Mouse (Mus musculus) thymus, postnatal 36 days (tissue): ENCODE data around the gene Ppp1r10.
"Not testable (repeated sequence)": the region's sequence is repeated elsewhere in the genome, so short reads cannot be mapped to it uniquely, and the experiment has no call there.

Experiments
- DNase-seq, 2 experiments: peaks; one replicate each; pipeline ENCODE4 v3.0.0; 2022; ENCODE audit warnings: mixed read lengths in 2 of 2

Gene Ppp1r10

DNA sequence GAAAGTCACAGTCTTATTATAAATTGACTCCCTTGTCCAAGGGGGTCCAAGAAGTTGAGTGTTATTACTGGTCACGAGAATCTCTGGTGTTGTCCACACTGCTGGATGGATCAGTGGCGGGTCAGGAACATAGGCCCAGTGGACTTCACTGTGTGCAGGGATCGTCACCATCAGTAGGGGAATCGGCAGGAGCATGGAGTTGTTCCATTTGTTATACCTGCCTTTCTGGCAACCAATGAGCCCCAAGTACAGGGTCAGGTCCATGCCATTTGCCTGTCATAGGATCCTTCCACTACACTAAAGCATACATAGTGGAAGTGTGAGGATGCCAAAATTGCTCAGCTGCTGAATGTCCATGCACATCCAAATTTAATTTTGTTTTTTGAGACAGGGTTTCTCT lies 16.4 kb downstream of the Ppp1r10 start:
- DNase-seq, result no peak

- DNase-seq, result not testable (repeated sequence)
Observed at GRCm38 (mm10) chr17:35935763-35936162, 19.5 kb downstream of the Ppp1r10 start.

DNA sequence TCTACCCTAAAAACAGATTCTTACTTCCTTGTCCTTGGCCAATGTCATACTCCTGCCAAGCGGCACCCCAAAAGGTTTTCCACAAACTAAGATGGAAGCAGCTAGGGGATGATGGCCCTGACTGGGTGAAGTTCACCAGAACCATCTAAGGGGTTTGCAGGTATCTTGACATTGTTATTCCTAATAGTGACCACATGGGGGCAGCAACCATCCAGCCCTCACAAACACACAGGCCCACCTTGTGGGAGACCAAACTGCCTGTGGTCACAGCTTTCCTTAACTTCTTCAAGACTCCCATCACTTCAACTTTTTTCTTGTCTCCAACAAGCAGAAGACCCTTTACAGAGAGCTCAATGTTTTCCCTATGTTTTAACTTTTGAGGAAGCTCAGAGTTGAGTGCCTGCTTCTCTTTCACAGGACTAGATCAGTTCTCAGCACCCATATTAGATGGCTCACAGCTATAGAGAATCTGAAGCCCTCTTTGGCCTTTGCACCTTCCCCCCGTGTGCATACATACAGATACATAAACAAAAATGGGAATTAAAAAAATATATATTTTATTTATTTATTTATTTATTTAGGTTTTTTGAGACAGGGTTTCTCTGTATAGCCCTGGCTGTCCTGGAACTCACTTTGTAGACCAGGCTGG lies 21.6 kb downstream of the Ppp1r10 start:
- DNase-seq, result peak; percentile 36 to 54

DNA sequence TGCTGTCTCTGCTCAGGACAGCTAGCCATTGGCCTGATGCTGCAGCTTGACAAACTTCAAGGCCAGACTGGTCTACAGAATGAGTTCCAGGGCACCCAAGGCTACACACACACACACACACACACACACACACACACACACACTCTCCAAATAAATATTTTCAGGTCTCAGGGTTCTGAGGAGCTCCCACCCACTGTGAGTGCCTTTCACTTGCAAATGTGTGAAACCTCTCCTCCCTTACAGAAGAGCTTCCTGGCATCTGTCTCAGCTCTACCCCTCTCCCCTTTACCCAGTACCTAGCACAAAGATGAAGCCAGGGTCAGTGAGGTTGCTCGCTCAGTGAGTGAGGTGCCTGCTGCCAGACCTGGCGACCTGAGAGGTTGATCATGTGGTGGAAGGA lies 22.9 kb downstream of the Ppp1r10 start:
- no peak for DNase-seq

DNA sequence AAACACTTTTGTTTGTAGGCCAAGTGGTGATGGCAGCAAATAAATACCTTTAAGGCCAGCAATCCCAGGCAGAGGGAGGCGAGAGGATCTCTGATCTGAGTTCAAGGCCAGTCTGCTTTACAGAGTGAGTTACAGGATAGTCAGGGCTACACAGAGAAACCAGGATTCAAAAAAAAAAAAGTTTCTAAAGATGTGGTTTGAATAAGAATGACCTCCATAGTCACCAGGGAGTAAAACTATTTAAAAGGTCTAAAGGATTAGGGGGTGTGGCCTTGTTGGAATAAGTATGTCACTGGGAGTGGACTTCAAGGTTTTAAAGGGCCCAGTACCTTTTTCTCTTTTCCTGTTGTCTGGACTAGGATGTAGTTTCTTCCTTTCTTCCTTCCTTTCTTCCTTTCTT lies 23.7 kb downstream of the Ppp1r10 start:
- no peak for DNase-seq

- not testable (repeated sequence) for DNase-seq
Observed at GRCm38 (mm10) chr17:35950946-35951345, 34.7 kb downstream of the Ppp1r10 start.

DNA sequence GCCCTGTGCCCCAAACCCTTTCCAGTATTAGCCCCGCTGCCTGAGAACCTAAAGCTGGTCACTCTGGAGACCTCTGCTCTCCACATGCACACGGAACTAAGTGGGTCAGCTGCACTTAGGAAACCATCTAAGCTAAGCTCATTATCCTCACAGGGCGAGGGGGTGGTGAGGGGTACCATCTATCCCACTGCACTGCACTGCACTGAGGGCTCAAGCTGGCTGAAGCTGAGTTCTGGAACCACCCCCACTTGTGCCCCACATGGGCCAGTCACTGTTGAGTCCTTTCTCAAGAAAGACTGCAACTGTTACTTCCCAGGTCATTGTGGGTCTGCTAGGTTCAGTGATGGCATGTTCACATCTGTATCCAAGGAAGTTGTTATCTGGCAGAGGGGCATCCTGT lies 36.3 kb downstream of the Ppp1r10 start:
- DNase-seq, result not testable (repeated sequence)

DNA sequence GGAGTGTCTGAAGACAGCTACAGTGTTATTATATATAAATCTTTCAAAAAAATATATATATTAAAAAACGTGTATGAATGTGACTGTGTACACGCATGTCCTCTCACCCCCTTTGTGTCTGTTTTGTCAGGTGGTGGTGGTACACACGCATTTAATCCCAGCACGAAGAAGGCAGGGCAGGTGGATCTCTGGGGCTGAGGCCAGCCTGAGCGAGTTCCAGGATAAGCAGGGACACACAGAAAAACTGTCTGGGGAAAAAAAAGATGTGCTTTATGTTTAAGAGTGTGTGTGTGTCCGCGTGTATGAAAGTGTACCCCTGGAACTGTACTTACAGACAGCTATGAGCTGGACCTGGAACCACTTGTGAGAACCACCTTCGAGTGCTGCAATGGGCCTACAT lies 38.4 kb downstream of the Ppp1r10 start:
- no peak for DNase-seq

DNA sequence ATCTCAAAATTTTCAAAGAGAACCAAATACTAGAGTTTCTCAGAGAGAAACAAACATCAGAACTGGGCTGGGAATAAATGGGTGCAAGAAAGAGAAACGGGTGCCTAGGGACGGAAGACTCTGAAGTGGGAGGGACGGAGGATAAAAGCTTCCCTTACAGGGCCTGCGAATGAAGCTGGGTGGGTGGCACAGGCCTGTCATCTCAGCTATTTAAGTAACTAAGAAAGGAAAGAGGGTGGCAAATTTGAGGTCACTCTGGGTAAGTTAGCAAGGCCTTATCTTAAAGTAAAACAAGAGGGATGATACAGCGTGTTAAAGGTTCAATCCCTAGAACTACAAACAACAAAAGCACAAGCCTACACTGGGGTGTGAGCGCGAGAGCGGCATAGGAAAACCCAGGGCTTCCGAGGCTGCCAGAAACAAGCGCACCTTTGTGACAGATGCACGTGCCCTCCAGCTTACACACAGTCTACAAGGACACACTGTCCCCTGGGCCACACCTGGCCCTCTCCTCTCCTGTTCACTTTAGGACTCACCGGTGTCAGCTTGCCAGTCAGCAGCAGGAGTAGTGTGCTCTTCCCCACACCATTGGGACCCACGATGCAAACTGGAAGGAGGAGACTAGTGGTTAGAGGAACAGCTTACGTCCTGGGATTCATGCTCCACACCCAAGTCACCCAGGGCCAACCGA lies 42.4 kb downstream of the Ppp1r10 start:
- DNase-seq, result no peak

- no peak for DNase-seq
Observed at GRCm38 (mm10) chr17:35963279-35963678, 47.0 kb downstream of the Ppp1r10 start.

GRCm38 (mm10) chr17:35967621-35968020 lies 51.4 kb downstream of the Ppp1r10 start:
- DNase-seq, result no peak

- peak; percentile 98 to 99 for DNase-seq
Observed at GRCm38 (mm10) chr17:35969418-35970389, 53.5 kb downstream of the Ppp1r10 start, which contains the start of gene Abcf1. Gene Abcf1, minus strand, starts transcription at chr17:35969761.

- no peak for DNase-seq
Observed at GRCm38 (mm10) chr17:35972131-35972530, 55.9 kb downstream of the Ppp1r10 start.

- DNase-seq, result peak; percentile 78 to 81
Observed at GRCm38 (mm10) chr17:35978811-35979400, 62.7 kb downstream of the Ppp1r10 start.

- DNase-seq, result peak; percentile 85 to 90
Observed at GRCm38 (mm10) chr17:35979401-35980362, 63.4 kb downstream of the Ppp1r10 start, which contains the start of the genes Gnl1 and Prr3. Gene Gnl1, plus strand, starts transcription at chr17:35979851. Gene Prr3, minus strand, starts transcription at chr17:35980236.

DNA sequence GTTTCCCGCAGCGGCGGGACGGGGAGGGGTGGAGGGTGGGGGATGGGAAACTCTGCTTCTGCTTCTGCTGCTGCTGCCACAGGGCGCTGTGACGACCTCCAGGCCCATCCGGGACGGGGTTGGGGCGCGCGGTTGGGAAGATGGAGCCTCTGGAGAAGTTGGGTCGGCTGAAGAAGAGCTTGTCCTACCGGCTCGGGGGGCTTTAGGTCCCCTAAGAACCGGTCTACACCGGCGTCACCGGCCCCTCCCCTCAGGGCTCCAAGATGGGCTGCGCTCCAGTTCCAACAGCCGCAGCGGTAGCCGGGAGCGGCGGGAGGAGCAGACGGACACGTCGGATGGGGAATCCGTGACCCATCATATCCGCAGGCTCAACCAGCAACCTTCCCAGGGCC lies 64.1 kb downstream of the Ppp1r10 start:
- DNase-seq, result no peak

DNA sequence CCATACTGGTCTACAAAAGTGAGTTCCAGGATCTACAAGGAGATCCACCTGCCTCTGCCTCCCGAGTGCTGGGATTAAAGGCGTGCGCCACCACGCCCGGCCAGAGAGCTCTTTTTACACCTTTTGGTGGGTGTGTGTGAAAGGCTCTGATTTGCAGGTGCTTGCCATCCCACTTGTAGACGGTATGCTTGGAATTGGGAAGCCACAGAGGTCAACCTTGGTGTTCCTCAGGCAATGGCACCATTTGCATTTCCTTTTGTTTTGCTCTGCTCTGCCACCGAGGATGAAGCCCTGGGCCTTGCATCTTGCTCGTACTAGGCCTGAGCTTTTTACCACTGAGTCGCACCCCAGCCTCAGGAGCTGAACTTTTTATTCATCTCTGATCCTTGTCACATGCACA lies 65.5 kb downstream of the Ppp1r10 start:
- no peak for DNase-seq
